Mouse (Mus musculus) midbrain, postnatal 0 days (tissue): ENCODE data around the gene Atp13a4. TPM values are rescaled to one million over a fixed set of nuclear protein-coding genes. Genes with fewer than 3 reads are reported as not detected.

Source experiments
- ATAC-seq: fragments of 200-750 bp; cut with Nextera tagmentation; 2 replicates; pipeline ENCODE4 v1.8.0; 2017; ENCODE audit warnings: moderate number of reproducible peaks, mild to moderate bottlenecking, moderate TSS enrichment, moderate library complexity; ENCODE audit not compliant: low FRiP score
- DNase-seq: peaks from one replicate; pipeline ENCODE4 v3.0.0-alpha.2; 2015; ENCODE audit warnings: low spot score
- H3K27ac ChIP-seq: fragments of 300-500 bp; sonication (generic); 2 replicates; pipeline ENCODE4 v1.5.1; 2014; ENCODE audit warnings: low read depth, mild to moderate bottlenecking, low read length, mixed read lengths
- H3K27me3 ChIP-seq: fragments of 300-500 bp; sonication (generic); 2 replicates; pipeline ENCODE4 v1.6.1; 2014; ENCODE audit warnings: low read length, control low read depth, mixed read lengths; ENCODE audit not compliant: insufficient read depth
- H3K36me3 ChIP-seq: fragments of 300-500 bp; sonication (generic); 2 replicates; pipeline ENCODE4 v1.6.1; 2014; ENCODE audit warnings: low read length, control low read depth, mixed read lengths; ENCODE audit not compliant: insufficient read depth
- H3K4me1 ChIP-seq: fragments of 300-500 bp; sonication (generic); 2 replicates; pipeline ENCODE4 v1.6.1; 2014; ENCODE audit warnings: mild to moderate bottlenecking, control low read depth, antibody characterized with exemption, low read length, mixed read lengths; ENCODE audit not compliant: insufficient read depth
- H3K4me2 ChIP-seq: fragments of 300-500 bp; sonication (generic); 2 replicates; pipeline ENCODE4 v1.6.1; 2014; ENCODE audit warnings: low read depth, mild to moderate bottlenecking, low read length, mixed read lengths; ENCODE audit not compliant: poor library complexity, severe bottlenecking
- H3K4me3 ChIP-seq: fragments of 300-500 bp; sonication (generic); 2 replicates; pipeline ENCODE4 v1.5.1; 2014; ENCODE audit warnings: low read depth, mild to moderate bottlenecking, low read length, moderate library complexity
- H3K9ac ChIP-seq: fragments of 300-500 bp; sonication (generic); replicated peaks from 2 replicates; pipeline ENCODE4 v1.6.1; 2014; ENCODE audit warnings: mild to moderate bottlenecking, low read length, moderate library complexity, mixed read lengths; ENCODE audit not compliant: poor library complexity, severe bottlenecking
- H3K9me3 ChIP-seq: fragments of 300-500 bp; sonication (generic); 2 replicates; pipeline ENCODE4 v1.6.1; 2016; ENCODE audit warnings: low read length, control low read depth
- CTCF ChIP-seq: IDR thresholded peaks from 2 replicates; pipeline ENCODE4 v1.5.1; 2016; ENCODE audit warnings: antibody characterized with exemption, mild to moderate bottlenecking
- WGBS: fragments of 180-500 bp; shearing (Covaris S2); extraction: QIAGEN DNeasy Blood & Tissue Kit; methylation state at CpG from one replicate; pipeline ENCODE4 v1.1.7; 2014; 5-methylcytosine and 5-hydroxymethylcytosine counted together
- polyA plus RNA-seq: library from polyadenylated mRNA; unstranded; fragments of >200 nt; fragmentation: Nextera tagmentation; extraction: Ambion mirVana; gene quantifications from 2 replicates; pipeline ENCODE4 v1.2.1, GENCODE M21; 2015
- total RNA-seq: library from RNA; depleted of rRNA; stranded (reverse); fragments of >200 nt; gene quantifications from 2 replicates; pipeline ENCODE4 v1.2.3, GENCODE M21; 2014

The Atp13a4 gene
- total and polyA plus RNA-seq, 2 experiments from 2014 or later, result 3.0 to 3.1 TPM

DNA sequence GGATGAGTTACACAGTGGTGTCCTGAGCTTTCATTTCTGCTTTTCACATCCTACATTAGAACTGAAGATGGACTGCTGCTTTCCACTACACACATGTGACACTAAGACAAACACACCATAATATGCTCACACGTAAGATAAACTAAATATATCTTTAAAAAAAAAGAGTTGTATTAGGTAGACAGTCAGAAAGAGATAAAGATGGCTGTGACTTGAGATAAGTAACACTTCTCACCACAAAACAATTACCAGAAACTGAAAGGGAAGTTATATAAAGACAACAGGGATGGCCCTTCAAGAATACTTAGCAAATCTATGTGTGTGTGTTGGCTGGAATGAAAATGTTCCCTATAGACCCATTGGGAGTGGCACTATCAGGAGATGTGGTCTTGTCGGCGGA, 34.8 kb downstream of the Atp13a4 start:
- H3K4me1 ChIP-seq, result no peaks in the 10 kb centered on the region
- 93% methylated on average over 3 of the region's 3 CpGs for WGBS
- ATAC-seq (no peak), DNase-seq (no peak)
- no peaks in the 10 kb centered on the region for H3K9me3 ChIP-seq
- H3K9ac ChIP-seq, result no peak overlapping the region
- H3K27me3 ChIP-seq, result no peaks in the 10 kb centered on the region
- no peaks in the 10 kb centered on the region for H3K36me3 ChIP-seq
- TF ChIP-seq CTCF, result no peak
- no peak overlapping the region for H3K27ac ChIP-seq
- H3K4me2 ChIP-seq, result no peak overlapping the region
- H3K4me3 ChIP-seq, result no peak overlapping the region

DNA sequence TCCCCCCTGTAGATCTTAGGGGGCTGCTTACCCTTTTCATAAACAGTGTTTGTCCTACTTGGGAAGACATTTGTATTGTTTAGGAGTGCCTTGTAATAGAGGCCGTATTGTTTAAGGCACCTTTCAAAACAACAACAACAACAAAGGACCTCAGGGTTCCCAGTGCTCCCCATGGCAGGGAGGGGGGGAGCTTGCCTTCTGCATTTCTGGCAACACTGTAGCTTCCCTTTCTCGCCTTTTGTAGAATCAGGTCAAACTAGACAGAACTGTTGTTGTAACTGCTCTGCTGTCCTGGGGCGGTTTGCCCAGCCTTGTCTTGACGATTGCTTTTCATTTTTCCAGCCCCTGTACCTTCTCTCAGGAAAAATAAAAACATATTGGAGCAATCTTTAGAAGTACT, 40.0 kb downstream of the Atp13a4 start:
- no peak for TF ChIP-seq CTCF
- H3K4me3 ChIP-seq, result no peak overlapping the region
- no peaks in the 10 kb centered on the region for H3K4me1 ChIP-seq
- WGBS, result 71% methylated on average over 4 of the region's 4 CpGs
- no peaks in the 10 kb centered on the region for H3K9me3 ChIP-seq
- DNase-seq (peak; percentile 50), ATAC-seq (no peak)
- H3K27ac ChIP-seq, result no peak overlapping the region; the same call in 1 of the 2 replicates
- H3K4me2 ChIP-seq, result no peak overlapping the region
- H3K27me3 ChIP-seq, result no peaks in the 10 kb centered on the region
- no peak overlapping the region for H3K9ac ChIP-seq
- H3K36me3 ChIP-seq, result no peaks in the 10 kb centered on the region

DNA sequence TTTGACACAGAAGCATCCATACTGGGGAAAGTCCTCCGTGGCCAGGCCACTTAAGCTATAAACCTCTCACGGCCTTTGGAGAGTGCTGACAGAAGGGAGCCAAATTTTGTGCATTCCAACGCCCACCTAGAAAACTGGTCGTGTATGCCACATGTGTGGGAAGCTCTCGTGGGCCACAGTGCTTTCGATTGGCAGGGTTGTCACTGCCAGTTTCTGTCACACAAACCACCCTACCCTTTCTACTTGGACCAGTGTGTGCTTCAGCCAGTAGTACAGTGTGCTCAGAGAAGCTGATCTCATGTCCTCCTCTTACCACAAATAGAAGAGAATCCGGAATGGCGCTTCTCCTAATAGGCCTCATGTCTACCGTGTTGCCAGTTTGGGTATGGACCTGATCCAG, 40.5 kb downstream of the Atp13a4 start:
- WGBS, result 76% methylated on average over 9 of the region's 9 CpGs
- Histone ChIP-seq H3K9me3 (no peaks in the 10 kb centered on the region), H3K27me3 (no peaks in the 10 kb centered on the region), H3K4me3 (no peak overlapping the region), H3K4me1 (no peaks in the 10 kb centered on the region), H3K4me2 (no peak overlapping the region), H3K9ac (no peak overlapping the region), H3K36me3 (no peaks in the 10 kb centered on the region), H3K27ac (no peak overlapping the region)
- DNase-seq, result peak; percentile 24
- TF ChIP-seq CTCF, result no peak
- ATAC-seq, result no peak

GRCm38 (mm10) chr16:29491031-29491430, 53.6 kb downstream of the Atp13a4 start:
- H3K36me3 ChIP-seq, result no peaks in the 10 kb centered on the region
- H3K4me3 ChIP-seq, result no peak overlapping the region
- 84% methylated on average over 3 of the region's 3 CpGs for WGBS
- H3K9ac ChIP-seq, result no peak overlapping the region
- ATAC-seq, result no peak
- H3K4me2 ChIP-seq, result no peak overlapping the region
- no peak for TF ChIP-seq CTCF
- H3K9me3 ChIP-seq, result no peaks in the 10 kb centered on the region
- no peak overlapping the region for H3K27ac ChIP-seq
- no peaks in the 10 kb centered on the region for H3K4me1 ChIP-seq
- DNase-seq, result no peak
- H3K27me3 ChIP-seq, result no peaks in the 10 kb centered on the region

GRCm38 (mm10) chr16:29481439-29481838, 63.2 kb downstream of the Atp13a4 start:
- Histone ChIP-seq H3K36me3 (no peaks in the 10 kb centered on the region), H3K9me3 (no peaks in the 10 kb centered on the region), H3K27me3 (no peaks in the 10 kb centered on the region), H3K4me3 (no peak overlapping the region), H3K9ac (no peak overlapping the region), H3K4me1 (no peaks in the 10 kb centered on the region), H3K4me2 (no peak overlapping the region), H3K27ac (no peak overlapping the region)
- no peak for TF ChIP-seq CTCF
- no peak for DNase-seq
- no peak for ATAC-seq

DNA sequence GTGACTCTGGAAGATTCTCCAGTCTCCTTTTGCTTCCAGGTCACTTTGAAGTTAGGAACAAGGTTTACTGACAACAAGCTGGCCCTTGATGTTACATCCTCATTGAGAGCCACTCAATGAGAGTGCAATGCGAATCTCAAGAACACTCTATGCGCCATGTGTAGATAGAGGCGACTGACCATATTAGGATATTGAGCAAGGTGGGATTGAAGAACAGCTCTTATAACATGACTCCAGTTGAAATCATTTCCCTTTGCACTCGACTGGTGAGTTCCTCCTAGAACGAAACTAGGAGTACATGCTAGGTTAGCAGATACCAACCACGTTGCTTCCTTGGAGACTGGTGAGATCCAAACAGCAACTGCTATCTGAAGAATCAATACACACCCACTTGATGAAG, 64.3 kb downstream of the Atp13a4 start:
- no peak overlapping the region for H3K4me2 ChIP-seq
- H3K27ac ChIP-seq, result no peak overlapping the region
- no peak overlapping the region for H3K9ac ChIP-seq
- no peaks in the 10 kb centered on the region for H3K9me3 ChIP-seq
- no peaks in the 10 kb centered on the region for H3K27me3 ChIP-seq
- no peak for TF ChIP-seq CTCF
- no peaks in the 10 kb centered on the region for H3K36me3 ChIP-seq
- WGBS, result 93% methylated on average over 6 of the region's 6 CpGs
- no peaks in the 10 kb centered on the region for H3K4me1 ChIP-seq
- H3K4me3 ChIP-seq, result no peak overlapping the region
- ATAC-seq (no peak), DNase-seq (no peak)
